Mouse (Mus musculus): ENCODE results near the gene Ttc12. TPM values are rescaled to one million over a fixed set of nuclear protein-coding genes. Genes with fewer than 3 reads are reported as not detected.

The Ttc12 gene
- total and polyA plus RNA-seq, 3 experiments: 0.44 to 0.67 (median 0.59) TPM

GRCm38 (mm10) chr9:49423866-49424265 lies 62.2 kb downstream of the Ttc12 start:
- no peak for DNase-seq (ENCODE audit: extremely low read depth)
- in situ Hi-C loops (cut with MboI; ENCODE audit: low pct_ligation_motif_present, low pct_unique_long_range_greater_than_20kb, low sequenced_read_pairs) (no loop called here), dilution Hi-C loops (cut with MboI; ENCODE audit: extremely low pct_ligation_motif_present, extremely low pct_unique_long_range_greater_than_20kb, low sequenced_read_pairs) (no loop called here)
- Histone ChIP-seq H3K27me3 (replicated peaks) (no peaks in the 10 kb centered on the region), H3K4me2 (ENCODE audit: insufficient read depth, low read depth, poor library complexity, severe bottlenecking) (no peak overlapping the region), H3K4me3 (replicated peaks in 1 of 3; ENCODE audit: low read depth in 2 of 3, low read length in 2 of 3, poor library complexity in 1 of 3) (no peak overlapping the region), H3K9ac (ENCODE audit: insufficient read depth, low read depth) (no peak overlapping the region), H3K9me3 (replicated peaks; ENCODE audit: low read length) (no peaks in the 10 kb centered on the region), H3K36me3 (replicated peaks in 1 of 2; ENCODE audit: control insufficient read depth in 1 of 2, insufficient read depth in 1 of 2, low read length in 1 of 2) (no peaks in the 10 kb centered on the region), H3K4me1 (ENCODE audit: control insufficient read depth in 1 of 2, insufficient read depth in 2 of 2) (peaks cover 24 to 52% of the 10 kb centered on the region in 2 experiments), H3K79me2 (replicated peaks; ENCODE audit: control insufficient read depth, extremely low read depth, insufficient read depth, poor library complexity, severe bottlenecking) (no peaks in the 10 kb centered on the region), H3K27ac (ENCODE audit: insufficient read depth, low read depth) (no peak overlapping the region)
- TF ChIP-seq PAX5 (IDR thresholded peaks at IDR 0.05; ENCODE audit: low read length) (no peak), ZMIZ1 (IDR thresholded peaks at IDR 0.05; ENCODE audit: low read depth, low read length) (no peak), USF1 (IDR thresholded peaks at IDR 0.05; ENCODE audit: low read depth, low read length) (no peak), EP300 (IDR thresholded peaks at IDR 0.05; ENCODE audit: low read length) (no peak), NRF1 (IDR thresholded peaks at IDR 0.05; ENCODE audit: low read depth, low read length) (no peak), ZC3H11A (IDR thresholded peaks at IDR 0.05; ENCODE audit: low read depth, low read length) (no peak), SMC3 (IDR thresholded peaks at IDR 0.05; ENCODE audit: low read depth, low read length) (no peak), ZNF384 (IDR thresholded peaks at IDR 0.05; ENCODE audit: low read depth, low read length) (no peak), JUN (IDR thresholded peaks at IDR 0.05; ENCODE audit: insufficient read depth, low read depth, low read length) (no peak), SIN3A (IDR thresholded peaks at IDR 0.05; ENCODE audit: low read length) (no peak), TBP (conservative IDR thresholded peaks at IDR 0.05; ENCODE audit: low read depth, low read length) (no peak), POLR2AphosphoS2 (IDR thresholded peaks at IDR 0.05; ENCODE audit: low read depth, low read length) (no peak), E2F4 (IDR thresholded peaks at IDR 0.05; ENCODE audit: insufficient replicate concordance, low read depth, low read length) (no peak), NELFE (IDR thresholded peaks at IDR 0.05; ENCODE audit: low read depth, low read length) (no peak), KAT2A (IDR thresholded peaks at IDR 0.05; ENCODE audit: insufficient replicate concordance, low read length) (no peak), MXI1 (IDR thresholded peaks at IDR 0.05; ENCODE audit: low read depth, low read length) (no peak), POLR2A (IDR thresholded peaks at IDR 0.05; ENCODE audit: low read depth, low read length) (no peak), MYC (IDR thresholded peaks at IDR 0.05; ENCODE audit: low read depth, low read length) (no peak), ETS1 (conservative IDR thresholded peaks at IDR 0.05; ENCODE audit: low read depth, low read length) (no peak), CHD2 (IDR thresholded peaks at IDR 0.05; ENCODE audit: low read length) (no peak)

DNA sequence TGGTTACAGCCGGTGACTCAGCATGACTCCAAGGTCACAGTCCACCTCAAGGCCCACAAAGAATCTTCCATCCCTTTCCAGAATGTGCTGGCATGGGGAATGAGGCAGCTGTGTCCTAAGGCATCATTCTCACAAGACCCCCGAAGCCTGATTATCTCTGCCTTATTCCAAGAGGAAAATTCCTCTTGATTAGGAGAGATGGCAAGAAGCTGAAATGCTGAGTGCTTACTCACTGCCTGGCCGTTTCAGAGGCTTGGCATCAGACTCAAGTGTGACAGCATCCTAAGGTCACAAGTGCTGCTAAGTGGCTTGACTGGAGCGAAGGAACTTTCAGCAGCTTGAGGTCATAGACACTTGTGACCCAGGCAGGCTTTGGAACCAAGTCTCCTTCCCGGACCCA lies 75.4 kb downstream of the Ttc12 start:
- H3K27me3 ChIP-seq (replicated peaks): peaks cover 3% of the 10 kb centered on the region
- DNase-seq (ENCODE audit: extremely low read depth): no peak
- in situ Hi-C loops (cut with MboI; ENCODE audit: low pct_ligation_motif_present, low pct_unique_long_range_greater_than_20kb, low sequenced_read_pairs): no loop called here
- no peak overlapping the region for H3K9ac ChIP-seq (ENCODE audit: insufficient read depth, low read depth)
- H3K36me3 ChIP-seq (replicated peaks in 1 of 2; ENCODE audit: control insufficient read depth in 1 of 2, insufficient read depth in 1 of 2, low read length in 1 of 2): no peaks in the 10 kb centered on the region
- H3K4me1 ChIP-seq (ENCODE audit: control insufficient read depth in 1 of 2, insufficient read depth in 2 of 2): peaks cover 10 to 42% of the 10 kb centered on the region in 2 experiments; a peak in 3 of 4 replicates
- H3K9me3 ChIP-seq (replicated peaks; ENCODE audit: low read length): no peaks in the 10 kb centered on the region
- no peaks in the 10 kb centered on the region for H3K79me2 ChIP-seq (replicated peaks; ENCODE audit: control insufficient read depth, extremely low read depth, insufficient read depth, poor library complexity, severe bottlenecking)
- TF ChIP-seq BHLHE40 (IDR thresholded peaks at IDR 0.05; ENCODE audit: low read depth, low read length) (no peak), SMC3 (IDR thresholded peaks at IDR 0.05; ENCODE audit: low read depth, low read length) (no peak), USF1 (IDR thresholded peaks at IDR 0.05; ENCODE audit: low read depth, low read length) (no peak), RAD21 (IDR thresholded peaks at IDR 0.05; ENCODE audit: low read depth, low read length) (no peak), EP300 (IDR thresholded peaks at IDR 0.05; ENCODE audit: low read length) (no peak), MXI1 (IDR thresholded peaks at IDR 0.05; ENCODE audit: low read depth, low read length) (no peak), ZC3H11A (IDR thresholded peaks at IDR 0.05; ENCODE audit: low read depth, low read length) (no peak), POLR2A (IDR thresholded peaks at IDR 0.05; ENCODE audit: low read depth, low read length) (no peak), MAX (IDR thresholded peaks at IDR 0.05; ENCODE audit: low read length) (no peak), MAZ (IDR thresholded peaks at IDR 0.05; ENCODE audit: low read depth, low read length) (no peak), ZMIZ1 (IDR thresholded peaks at IDR 0.05; ENCODE audit: low read depth, low read length) (no peak), SIN3A (IDR thresholded peaks at IDR 0.05; ENCODE audit: low read length) (no peak), CTCF (conservative IDR thresholded peaks at IDR 0.05 in 1 of 2, IDR thresholded peaks at IDR 0.05 in 1 of 2; ENCODE audit: low read depth in 2 of 2, low read length in 2 of 2) (no peak), MYC (IDR thresholded peaks at IDR 0.05; ENCODE audit: low read depth, low read length) (no peak), JUND (conservative IDR thresholded peaks at IDR 0.05; ENCODE audit: low read depth, low read length) (no peak), RCOR1 (conservative IDR thresholded peaks at IDR 0.05; ENCODE audit: low read depth, low read length) (no peak), MEF2A (IDR thresholded peaks at IDR 0.05; ENCODE audit: borderline replicate concordance, low read depth, low read length) (no peak), GABPA (IDR thresholded peaks at IDR 0.05; ENCODE audit: insufficient replicate concordance, low read depth, low read length) (no peak), CHD2 (IDR thresholded peaks at IDR 0.05; ENCODE audit: low read length) (no peak), ETS1 (conservative IDR thresholded peaks at IDR 0.05; ENCODE audit: low read depth, low read length) (no peak)
- dilution Hi-C loops (cut with MboI; ENCODE audit: extremely low pct_ligation_motif_present, extremely low pct_unique_long_range_greater_than_20kb, low sequenced_read_pairs): no loop called here
- no peak overlapping the region for H3K4me2 ChIP-seq (ENCODE audit: insufficient read depth, low read depth, poor library complexity, severe bottlenecking)
- H3K27ac ChIP-seq (ENCODE audit: insufficient read depth, low read depth): no peak overlapping the region
- no peak overlapping the region for H3K4me3 ChIP-seq (replicated peaks in 1 of 3; ENCODE audit: low read depth in 2 of 3, low read length in 2 of 3, poor library complexity in 1 of 3)
